Mouse (Mus musculus) small intestine, adult 2 months (tissue): ENCODE data around the gene Aldh9a1. TPM values are rescaled to one million over a fixed set of nuclear protein-coding genes. Genes with fewer than 3 reads are reported as not detected.
"Not testable (repeated sequence)": the region's sequence is repeated elsewhere in the genome, so short reads cannot be mapped to it uniquely, and the experiment has no call there.

Experiments used
- H3K27ac ChIP-seq: fragments of 200-500 bp; 2 replicates; pipeline ENCODE4 v1.5.1; 2012; ENCODE audit warnings: low read depth, low read length, control low read depth, inconsistent platforms; ENCODE audit not compliant: insufficient read depth
- H3K27me3 ChIP-seq: fragments of 200-500 bp; 2 replicates; pipeline ENCODE4 v1.6.1; 2012; ENCODE audit warnings: mild to moderate bottlenecking, moderate library complexity, low read length, inconsistent platforms; ENCODE audit not compliant: control insufficient read depth, insufficient read depth
- H3K36me3 ChIP-seq: fragments of 200-500 bp; 2 replicates; pipeline ENCODE4 v1.6.1; 2012; ENCODE audit warnings: mild to moderate bottlenecking, low read length, control low read depth, inconsistent platforms; ENCODE audit not compliant: control insufficient read depth, insufficient read depth
- H3K4me1 ChIP-seq: fragments of 200-500 bp; 2 replicates; pipeline ENCODE4 v1.6.1; 2012; ENCODE audit warnings: low read length, inconsistent platforms, mixed read lengths; ENCODE audit not compliant: control insufficient read depth, insufficient read depth, insufficient read length
- H3K4me3 ChIP-seq: fragments of 200-500 bp; 2 replicates; pipeline ENCODE4 v1.5.1; 2012; ENCODE audit warnings: low read depth, mild to moderate bottlenecking, control low read depth, inconsistent platforms, low read length, moderate library complexity
- CTCF ChIP-seq: fragments of 200-500 bp; IDR thresholded peaks from 2 replicates; pipeline ENCODE4 v1.5.1; 2012; ENCODE audit warnings: low read depth, mild to moderate bottlenecking, control low read depth, inconsistent platforms, low read length, moderate library complexity, mixed read lengths; ENCODE audit not compliant: insufficient replicate concordance, insufficient read length; ENCODE audit errors: extremely low read depth
- POLR2A ChIP-seq: fragments of 200-500 bp; IDR thresholded peaks from 2 replicates; pipeline ENCODE4 v1.6.1; 2012; ENCODE audit warnings: low read depth, mild to moderate bottlenecking, control low read depth, inconsistent platforms, low read length, moderate library complexity
- WGBS: fragments of 180-500 bp; shearing (Covaris S2); methylation state at CpG from one replicate; pipeline ENCODE4 v1.1.7; 2018; 5-methylcytosine and 5-hydroxymethylcytosine counted together
- polyA plus RNA-seq: library from polyadenylated mRNA; depleted of rRNA; stranded (reverse); fragments of >200 nt; gene quantifications from 2 replicates; pipeline ENCODE4 v1.2.3, GENCODE M21; 2012

Gene Aldh9a1
- polyA plus RNA-seq, 1 experiment: 112 TPM

GRCm38 (mm10) chr1:167340111-167340787, 9.5 kb upstream of the Aldh9a1 start:
- H3K4me1 ChIP-seq: peaks cover 7% of the 10 kb centered on the region
- TF ChIP-seq POLR2A (no peak), CTCF (no peak)
- no peaks in the 10 kb centered on the region for H3K36me3 ChIP-seq
- peaks cover 3% of the 10 kb centered on the region; the same call in 1 of the 2 replicates for H3K27me3 ChIP-seq
- WGBS: 2% methylated on average over 47 of the region's 47 CpGs
- H3K27ac ChIP-seq: no peak overlapping the region
- peak overlapping the region; percentile 58 for H3K4me3 ChIP-seq

DNA sequence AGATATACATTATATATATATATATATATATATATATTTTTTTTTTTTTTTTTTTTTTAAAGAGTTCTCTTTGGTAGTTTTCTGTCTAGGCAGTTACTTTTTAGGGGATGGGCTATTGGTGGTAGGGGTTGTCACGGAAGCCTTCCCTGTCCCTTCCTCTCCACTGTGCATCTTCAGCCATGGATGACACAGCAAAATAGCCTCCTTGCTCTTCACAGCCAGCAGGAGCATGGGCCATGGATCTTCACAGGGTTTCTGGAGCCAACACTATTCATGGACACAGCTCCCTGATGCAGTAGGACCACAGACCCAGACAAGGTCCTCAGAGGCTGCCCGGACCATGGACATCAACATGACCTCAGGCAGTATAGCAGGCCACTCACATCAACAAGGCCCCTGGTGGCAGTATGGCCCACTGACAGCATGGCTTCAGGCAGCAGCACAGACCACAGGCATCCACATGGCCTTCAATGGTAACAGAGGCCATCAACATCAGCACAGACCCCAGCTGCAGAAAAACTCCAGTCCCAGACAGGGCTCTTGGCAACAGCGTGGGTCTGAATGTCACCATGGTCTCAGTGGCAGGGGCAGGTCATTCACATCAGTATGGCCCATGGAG, 8.8 kb upstream of the Aldh9a1 start:
- no peak overlapping the region for H3K27ac ChIP-seq
- peaks cover 3% of the 10 kb centered on the region; the same call in 1 of the 2 replicates for H3K27me3 ChIP-seq
- no peaks in the 10 kb centered on the region for H3K36me3 ChIP-seq
- TF ChIP-seq POLR2A: no peak
- no peak for TF ChIP-seq CTCF
- no peak overlapping the region for H3K4me3 ChIP-seq
- peaks cover 7% of the 10 kb centered on the region for H3K4me1 ChIP-seq
- 92% methylated on average over 3 of the region's 3 CpGs for WGBS

DNA sequence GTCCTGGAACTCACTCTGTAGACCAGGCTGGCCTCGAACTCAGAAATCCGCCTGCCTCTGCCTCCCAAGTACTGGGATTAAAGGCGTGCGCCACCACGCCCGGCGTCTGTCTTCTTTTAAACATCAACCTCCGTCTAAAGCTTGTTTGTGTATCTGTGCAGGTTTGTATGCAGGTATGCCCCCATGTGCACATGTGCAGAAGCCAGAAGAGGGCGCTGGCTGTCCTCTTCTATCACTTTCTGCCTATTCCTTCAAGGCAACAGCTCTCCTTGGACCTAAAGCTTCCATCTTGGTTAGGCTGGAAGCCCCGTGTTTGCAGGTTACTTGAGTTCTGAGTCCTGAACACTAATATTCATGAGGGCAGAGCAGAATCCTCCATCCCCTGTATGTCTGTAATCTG, 7.0 kb upstream of the Aldh9a1 start:
- no peak for TF ChIP-seq CTCF
- no peak for TF ChIP-seq POLR2A
- H3K27ac ChIP-seq: no peak overlapping the region
- peaks cover 3% of the 10 kb centered on the region; the same call in 1 of the 2 replicates for H3K27me3 ChIP-seq
- 92% methylated on average over 10 of the region's 10 CpGs for WGBS
- no peak overlapping the region for H3K4me3 ChIP-seq
- peaks cover 7% of the 10 kb centered on the region for H3K4me1 ChIP-seq
- H3K36me3 ChIP-seq: no peaks in the 10 kb centered on the region

DNA sequence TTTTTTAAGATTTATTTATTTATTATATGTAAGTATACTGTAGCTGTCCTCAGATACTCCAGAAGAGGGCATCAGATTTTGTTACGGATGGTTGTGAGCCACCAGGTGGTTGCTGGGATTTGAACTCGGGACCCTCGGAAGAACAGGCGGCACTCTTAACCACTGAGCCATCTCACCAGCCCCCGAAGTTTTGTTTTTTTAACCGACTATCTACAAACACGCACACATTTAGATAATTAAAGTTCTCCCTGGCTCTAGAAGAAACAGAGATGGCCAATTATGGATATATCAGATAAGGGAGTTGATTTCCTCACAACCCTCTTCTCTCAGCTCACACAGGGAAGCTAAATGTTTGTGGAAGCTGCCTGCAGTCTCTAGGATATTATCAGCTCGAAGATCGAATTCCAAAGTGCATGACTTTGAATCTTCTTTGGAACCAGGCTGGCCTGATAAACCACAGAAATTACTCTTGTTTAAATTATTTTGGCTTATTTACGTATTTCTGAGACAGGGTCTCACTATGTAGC, 3.7 kb upstream of the Aldh9a1 start:
- not testable (repeated sequence) for H3K27me3 ChIP-seq, H3K4me3 ChIP-seq, H3K4me1 ChIP-seq, H3K36me3 ChIP-seq
- 63% methylated on average over 10 of the region's 10 CpGs for WGBS
- H3K27ac ChIP-seq: peak overlapping the region; percentile 55

GRCm38 (mm10) chr1:167349206-167349605, 585 bp upstream of the Aldh9a1 start:
- WGBS: 31% methylated on average over 3 of the region's 3 CpGs
- not testable (repeated sequence) for H3K27ac ChIP-seq, H3K27me3 ChIP-seq, H3K4me1 ChIP-seq, H3K4me3 ChIP-seq, H3K36me3 ChIP-seq

DNA sequence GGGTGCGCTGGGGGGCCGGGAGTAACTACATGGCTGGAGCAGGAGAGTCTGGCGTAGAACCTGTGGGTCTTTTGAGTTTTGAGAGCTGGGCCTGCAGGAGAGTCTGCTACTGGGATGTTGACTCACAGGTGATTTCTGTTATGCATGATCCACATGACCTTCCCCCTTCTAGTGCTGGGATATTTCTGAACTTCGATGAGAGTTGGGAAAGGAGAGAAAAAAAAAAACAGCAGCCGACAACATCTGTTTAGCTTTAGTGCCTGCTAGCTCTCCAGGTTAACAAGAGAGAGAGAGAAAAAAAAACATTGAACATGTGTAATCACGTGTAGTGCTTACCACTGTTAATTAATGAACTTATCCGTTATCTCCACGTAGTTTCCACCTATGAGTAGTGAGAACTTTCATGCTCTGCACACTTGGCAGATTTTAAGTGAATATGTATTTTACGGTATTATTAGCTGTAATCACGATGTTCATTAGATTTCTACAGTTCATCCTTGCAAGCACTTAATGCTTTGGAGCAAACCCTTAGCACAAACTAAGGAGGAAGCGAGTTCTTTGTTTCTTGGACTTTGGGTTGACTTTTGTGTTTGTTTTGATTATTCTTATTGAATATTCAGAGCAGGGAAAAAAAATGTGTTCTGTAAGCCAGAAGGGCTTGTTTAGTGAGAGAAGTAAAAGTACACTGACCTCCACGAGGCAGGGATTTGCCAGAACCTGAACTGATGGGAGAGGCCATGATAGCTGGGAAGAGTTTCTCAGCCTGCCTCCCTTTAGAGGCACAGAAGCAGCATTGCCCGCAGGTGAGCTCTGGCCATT, 1.0 kb downstream of the Aldh9a1 start:
- peaks cover 19% of the 10 kb centered on the region for H3K36me3 ChIP-seq
- H3K4me3 ChIP-seq: peak overlapping the region; percentile 72
- peaks cover 10% of the 10 kb centered on the region for H3K4me1 ChIP-seq
- H3K27me3 ChIP-seq: no peaks in the 10 kb centered on the region
- TF ChIP-seq POLR2A (no peak), CTCF (no peak)
- H3K27ac ChIP-seq: peak overlapping the region; percentile 98
- 12% methylated on average over 13 of the region's 13 CpGs for WGBS

GRCm38 (mm10) chr1:167352403-167352802, 2.6 kb downstream of the Aldh9a1 start:
- Histone ChIP-seq H3K4me3 (peak overlapping the region; percentile 56), H3K4me1 (peaks cover 10% of the 10 kb centered on the region), H3K27ac (peak overlapping the region; percentile 69), H3K36me3 (peaks cover 35% of the 10 kb centered on the region), H3K27me3 (no peaks in the 10 kb centered on the region)
- WGBS: 33% methylated on average over 14 of the region's 14 CpGs
- TF ChIP-seq CTCF: no peak
- 0 out of 2 replicates have a peak, but pooled peaks have one; percentile 19 for TF ChIP-seq POLR2A
